Mouse (Mus musculus): ENCODE measurements at regions not wholly inside any gene's neighbourhood (a gene's known extent, or its start where the extent isn't known, plus 50 kb on each side); places are given as distances from the start of the nearest gene placed in this dataset.

DNA sequence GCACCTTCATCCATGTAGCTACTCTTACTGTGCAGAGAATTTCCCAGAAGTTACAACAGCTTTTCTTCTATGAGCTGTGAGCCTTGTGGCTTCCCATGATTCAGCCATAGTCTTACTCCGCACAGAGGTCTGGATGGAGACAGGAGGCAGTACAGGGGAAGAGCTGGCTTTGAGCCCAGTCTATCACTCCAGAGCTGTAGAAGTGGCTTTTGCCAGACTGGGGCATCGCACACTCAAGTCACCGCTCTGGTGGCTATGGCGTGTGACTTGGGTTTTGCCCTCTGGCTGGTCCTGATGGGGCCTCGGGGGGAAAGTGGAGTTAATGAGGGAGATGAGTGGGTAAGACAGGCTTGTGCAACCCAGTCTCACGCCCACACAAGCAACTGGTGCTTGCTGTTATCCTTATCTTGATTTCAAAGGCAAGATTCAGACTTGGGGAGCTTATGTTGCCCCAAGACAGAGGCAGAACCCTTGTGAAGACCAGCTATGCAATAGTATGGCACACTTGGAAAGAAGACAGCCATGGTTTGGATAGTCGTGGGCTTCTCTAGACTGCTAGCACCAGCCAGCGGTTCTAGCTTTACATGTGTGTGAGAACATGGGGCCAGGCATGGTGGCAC is 81.7 kb upstream of the Zfp217 start:
- H3K36me3 ChIP-seq (ENCODE audit: control insufficient read depth, insufficient read depth, low read length), result no peaks in the 10 kb centered on the region
- H3K9me3 ChIP-seq (ENCODE audit: control insufficient read depth, low read length), result no peaks in the 10 kb centered on the region
- DNase-seq (ENCODE audit: low spot score), result no peak
- H3K4me1 ChIP-seq (replicated peaks; ENCODE audit: control insufficient read depth, insufficient read depth, low read length), result no peaks in the 10 kb centered on the region
- no peak overlapping the region for H3K4me3 ChIP-seq (ENCODE audit: low read depth, low read length)
- no peak for ATAC-seq (replicated peaks; ENCODE audit: low FRiP score, low TSS enrichment, low read depth)
- no peak overlapping the region for H3K4me2 ChIP-seq (ENCODE audit: low read length)
- H3K27me3 ChIP-seq (replicated peaks; ENCODE audit: control insufficient read depth, insufficient read depth, low read length), result no peaks in the 10 kb centered on the region
- H3K9ac ChIP-seq (ENCODE audit: low read length), result no peak overlapping the region
- H3K27ac ChIP-seq (ENCODE audit: low read depth), result no peak overlapping the region
- 85% methylated on average over 8 of the region's 8 CpGs for WGBS

DNA sequence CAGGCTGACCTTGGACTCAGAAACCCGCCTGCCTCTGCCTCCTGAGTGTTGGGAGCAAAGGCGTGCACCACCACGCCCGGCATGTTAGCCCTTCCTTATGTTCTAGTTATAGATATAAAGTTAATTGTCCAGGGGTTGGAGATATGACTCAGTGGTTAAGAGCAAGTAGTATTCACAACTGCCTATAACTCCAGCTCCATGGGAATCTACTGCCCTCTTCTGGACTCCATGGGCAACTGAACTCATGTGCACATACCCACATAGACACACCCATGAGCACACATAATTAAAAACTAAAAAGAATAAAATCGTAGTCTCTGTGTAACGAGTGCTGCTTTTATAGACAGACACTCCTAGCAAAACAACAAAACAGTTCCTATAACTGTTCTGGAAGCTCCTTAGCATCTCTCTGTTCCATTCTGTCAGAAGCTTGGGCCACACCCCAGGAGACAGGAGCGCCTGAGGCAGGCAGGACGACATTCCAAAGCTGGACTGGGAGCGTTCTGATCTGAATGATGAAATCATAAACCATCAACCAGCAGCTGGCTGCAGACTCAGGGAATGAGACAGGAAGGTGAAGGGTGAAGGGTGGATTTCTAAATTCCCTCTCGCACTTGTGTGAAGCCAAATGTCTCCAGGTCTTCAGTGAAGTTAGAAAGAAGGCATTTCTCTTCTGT is 80.6 kb upstream of the Zfp217 start:
- Histone ChIP-seq H3K9me3 (ENCODE audit: control insufficient read depth, low read length) (no peaks in the 10 kb centered on the region), H3K4me3 (ENCODE audit: low read depth, low read length) (no peak overlapping the region), H3K4me2 (ENCODE audit: low read length) (no peak overlapping the region), H3K27ac (ENCODE audit: low read depth) (no peak overlapping the region), H3K9ac (ENCODE audit: low read length) (no peak overlapping the region), H3K27me3 (replicated peaks; ENCODE audit: control insufficient read depth, insufficient read depth, low read length) (no peaks in the 10 kb centered on the region), H3K36me3 (ENCODE audit: control insufficient read depth, insufficient read depth, low read length) (no peaks in the 10 kb centered on the region), H3K4me1 (replicated peaks; ENCODE audit: control insufficient read depth, insufficient read depth, low read length) (no peaks in the 10 kb centered on the region)
- ATAC-seq (replicated peaks; ENCODE audit: low FRiP score, low TSS enrichment, low read depth) (no peak), DNase-seq (ENCODE audit: low spot score) (no peak)
- WGBS, result 83% methylated on average over 10 of the region's 10 CpGs

DNA sequence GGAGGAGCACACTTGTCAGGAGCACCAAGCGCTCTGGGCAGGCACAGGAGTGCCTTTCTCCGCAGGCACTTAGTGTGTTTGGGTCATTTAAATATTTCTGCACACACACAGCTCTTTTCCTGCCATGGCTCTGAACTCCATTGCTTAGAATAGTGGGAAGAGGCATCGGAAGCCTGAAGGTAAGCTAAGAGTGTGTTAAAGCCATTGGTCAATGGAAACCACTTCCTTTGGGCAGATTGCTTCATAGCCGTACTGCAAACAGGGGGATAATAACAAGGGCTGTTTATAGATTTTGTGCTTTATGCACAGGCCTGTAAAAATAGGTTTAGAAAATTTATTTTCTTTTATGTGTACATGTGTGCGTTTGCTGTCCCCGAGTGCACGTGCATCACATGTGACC is 76.0 kb upstream of the Zfp217 start:
- ATAC-seq (replicated peaks; ENCODE audit: low FRiP score, low TSS enrichment, low read depth) (no peak), DNase-seq (ENCODE audit: low spot score) (no peak)
- H3K27me3 ChIP-seq (replicated peaks; ENCODE audit: control insufficient read depth, insufficient read depth, low read length), result no peaks in the 10 kb centered on the region

DNA sequence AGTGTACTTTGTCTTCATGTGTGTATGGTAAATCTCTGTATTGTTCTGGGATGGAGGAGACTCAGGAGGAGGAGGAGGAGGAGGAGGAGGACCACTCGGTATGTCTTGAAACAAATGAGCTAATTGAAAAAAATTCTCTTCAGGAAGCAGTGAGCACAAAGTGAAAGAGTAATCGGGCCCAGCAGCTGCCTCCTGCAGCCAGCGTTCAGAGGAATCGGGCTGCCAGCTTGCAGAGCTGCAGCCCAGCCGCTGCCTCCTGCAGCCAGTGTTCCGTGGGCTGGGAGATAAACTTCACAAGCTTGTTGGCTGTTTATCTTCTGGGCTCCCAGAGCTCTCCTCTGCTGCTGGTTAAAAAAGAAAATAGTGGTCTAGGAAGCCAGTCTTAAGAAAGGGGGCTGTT is 74.9 kb upstream of the Zfp217 start:
- Histone ChIP-seq H3K9me3 (ENCODE audit: control insufficient read depth, low read length) (no peaks in the 10 kb centered on the region), H3K27ac (ENCODE audit: low read depth) (peak overlapping the region; percentile 43), H3K4me3 (ENCODE audit: low read depth, low read length) (0 out of 2 replicates have a peak overlapping the region, but pooled peaks have one; percentile 1), H3K4me1 (replicated peaks; ENCODE audit: control insufficient read depth, insufficient read depth, low read length) (peaks cover 45% of the 10 kb centered on the region), H3K9ac (ENCODE audit: low read length) (peak overlapping the region; percentile 22; the same call in 1 of the 2 replicates), H3K27me3 (replicated peaks; ENCODE audit: control insufficient read depth, insufficient read depth, low read length) (no peaks in the 10 kb centered on the region), H3K36me3 (ENCODE audit: control insufficient read depth, insufficient read depth, low read length) (no peaks in the 10 kb centered on the region), H3K4me2 (ENCODE audit: low read length) (peak overlapping the region; percentile 42)
- ATAC-seq (replicated peaks; ENCODE audit: low FRiP score, low TSS enrichment, low read depth) (no peak), DNase-seq (ENCODE audit: low spot score) (no peak)
- 2% methylated on average over 6 of the region's 6 CpGs for WGBS

More for the DNA sequence above, 76.0 kb upstream of the Zfp217 start:
- Histone ChIP-seq H3K9me3 (ENCODE audit: control insufficient read depth, low read length) (no peaks in the 10 kb centered on the region), H3K36me3 (ENCODE audit: control insufficient read depth, insufficient read depth, low read length) (no peaks in the 10 kb centered on the region), H3K27ac (ENCODE audit: low read depth) (no peak overlapping the region), H3K4me3 (ENCODE audit: low read depth, low read length) (no peak overlapping the region), H3K9ac (ENCODE audit: low read length) (no peak overlapping the region), H3K4me2 (ENCODE audit: low read length) (no peak overlapping the region), H3K4me1 (replicated peaks; ENCODE audit: control insufficient read depth, insufficient read depth, low read length) (peaks cover 38% of the 10 kb centered on the region)
- 85% methylated on average over 7 of the region's 7 CpGs for WGBS

DNA sequence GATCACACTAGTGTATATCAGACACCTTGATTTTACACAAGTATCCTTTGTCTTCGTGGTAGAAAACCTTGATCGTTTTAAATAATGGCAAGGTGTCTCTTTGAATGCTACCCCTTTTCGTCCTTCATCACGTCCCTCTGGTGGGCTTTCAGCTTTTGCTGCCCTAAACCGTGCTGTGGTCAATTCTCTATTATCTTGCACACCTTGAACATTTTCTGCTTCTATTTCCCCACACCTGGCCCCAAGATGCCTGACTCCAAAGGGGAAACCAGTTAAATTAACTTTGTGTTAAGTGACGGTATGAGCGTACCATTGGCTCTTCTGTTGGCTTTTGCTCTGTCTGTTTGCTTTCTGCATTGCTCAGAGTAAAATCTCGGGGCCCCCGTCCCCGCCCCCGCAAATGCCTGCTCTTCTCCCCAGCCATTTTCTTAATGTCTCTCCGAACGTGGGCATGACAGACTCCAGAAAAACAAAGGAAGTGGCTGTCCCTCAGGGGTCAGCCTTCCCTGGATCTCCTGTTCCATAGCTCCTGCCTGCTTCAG is 74.2 kb upstream of the Zfp217 start:
- Histone ChIP-seq H3K4me2 (ENCODE audit: low read length) (peak overlapping the region; percentile 42), H3K36me3 (ENCODE audit: control insufficient read depth, insufficient read depth, low read length) (no peaks in the 10 kb centered on the region), H3K27ac (ENCODE audit: low read depth) (peak overlapping the region; percentile 43), H3K9ac (ENCODE audit: low read length) (no peak overlapping the region), H3K27me3 (replicated peaks; ENCODE audit: control insufficient read depth, insufficient read depth, low read length) (no peaks in the 10 kb centered on the region), H3K9me3 (ENCODE audit: control insufficient read depth, low read length) (no peaks in the 10 kb centered on the region), H3K4me1 (replicated peaks; ENCODE audit: control insufficient read depth, insufficient read depth, low read length) (peaks cover 45% of the 10 kb centered on the region), H3K4me3 (ENCODE audit: low read depth, low read length) (no peak overlapping the region)
- DNase-seq (ENCODE audit: low spot score) (peak; percentile 60), ATAC-seq (replicated peaks; ENCODE audit: low FRiP score, low TSS enrichment, low read depth) (no peak)
- 16% methylated on average over 13 of the region's 13 CpGs for WGBS

DNA sequence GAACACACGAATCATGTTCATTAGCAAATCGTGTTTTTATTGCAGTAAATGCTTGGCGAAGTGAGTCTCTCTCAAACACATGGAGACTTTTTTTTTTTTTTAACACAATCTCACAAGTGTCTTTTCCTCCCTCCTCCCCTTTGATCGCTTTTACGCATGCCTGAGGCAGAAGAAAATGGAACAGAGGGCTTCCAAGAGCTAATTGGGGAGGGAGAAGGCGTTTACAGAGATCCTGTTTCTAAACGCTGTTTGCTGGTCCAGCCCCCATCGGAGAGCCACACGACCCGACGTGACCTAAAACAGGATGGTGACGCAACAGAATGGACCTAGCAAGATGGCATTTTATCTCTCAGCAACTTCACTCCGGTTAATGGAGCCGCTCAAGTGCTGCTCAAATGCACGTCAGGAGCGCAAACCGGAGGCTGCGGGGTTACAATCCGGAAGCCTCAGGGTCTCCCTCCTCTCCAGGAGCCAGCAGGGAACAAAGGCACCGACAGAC is 73.0 kb upstream of the Zfp217 start:
- H3K27ac ChIP-seq (ENCODE audit: low read depth), result peak overlapping the region; percentile 54; the same call in 1 of the 2 replicates
- H3K9ac ChIP-seq (ENCODE audit: low read length), result peak overlapping the region; percentile 39
- peak; percentile 69 for DNase-seq (ENCODE audit: low spot score)
- peak; percentile 40; the same call in 1 of the 2 replicates for ATAC-seq (replicated peaks; ENCODE audit: low FRiP score, low TSS enrichment, low read depth)
- 2% methylated on average over 20 of the region's 20 CpGs for WGBS
- peaks cover 45% of the 10 kb centered on the region for H3K4me1 ChIP-seq (replicated peaks; ENCODE audit: control insufficient read depth, insufficient read depth, low read length)
- H3K4me2 ChIP-seq (ENCODE audit: low read length), result peak overlapping the region; percentile 69
- H3K9me3 ChIP-seq (ENCODE audit: control insufficient read depth, low read length), result no peaks in the 10 kb centered on the region
- H3K4me3 ChIP-seq (ENCODE audit: low read depth, low read length), result peak overlapping the region; percentile 29
- no peaks in the 10 kb centered on the region for H3K36me3 ChIP-seq (ENCODE audit: control insufficient read depth, insufficient read depth, low read length)
- H3K27me3 ChIP-seq (replicated peaks; ENCODE audit: control insufficient read depth, insufficient read depth, low read length), result no peaks in the 10 kb centered on the region

DNA sequence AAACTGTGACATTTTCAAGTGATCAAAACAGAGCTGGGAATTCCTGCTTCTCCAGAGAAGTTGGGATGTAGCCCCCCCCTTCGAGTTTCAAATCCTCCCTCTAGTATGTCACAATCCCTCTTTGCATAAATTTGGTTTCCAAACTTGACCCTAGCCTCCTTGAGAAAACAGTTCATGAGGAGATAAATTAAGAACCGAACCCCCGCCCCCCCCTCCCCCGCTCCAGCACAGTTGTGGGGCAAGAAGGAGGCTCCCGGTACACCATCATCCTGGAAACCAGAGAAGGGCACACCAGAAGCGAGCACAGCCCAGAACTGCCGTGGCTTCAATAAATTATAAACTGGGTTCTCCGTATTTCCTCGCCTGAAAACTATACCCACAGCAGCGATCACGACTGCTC is 72.5 kb upstream of the Zfp217 start:
- WGBS, result 5% methylated on average over 11 of the region's 11 CpGs
- no peaks in the 10 kb centered on the region for H3K36me3 ChIP-seq (ENCODE audit: control insufficient read depth, insufficient read depth, low read length)
- no peaks in the 10 kb centered on the region for H3K27me3 ChIP-seq (replicated peaks; ENCODE audit: control insufficient read depth, insufficient read depth, low read length)
- peaks cover 45% of the 10 kb centered on the region for H3K4me1 ChIP-seq (replicated peaks; ENCODE audit: control insufficient read depth, insufficient read depth, low read length)
- no peaks in the 10 kb centered on the region for H3K9me3 ChIP-seq (ENCODE audit: control insufficient read depth, low read length)
- DNase-seq (ENCODE audit: low spot score) (no peak), ATAC-seq (replicated peaks; ENCODE audit: low FRiP score, low TSS enrichment, low read depth) (no peak; the same call in 1 of the 2 replicates)
- peak overlapping the region; percentile 29 for H3K4me3 ChIP-seq (ENCODE audit: low read depth, low read length)
- H3K4me2 ChIP-seq (ENCODE audit: low read length), result peak overlapping the region; percentile 69
- H3K27ac ChIP-seq (ENCODE audit: low read depth), result peak overlapping the region; percentile 54; the same call in 1 of the 2 replicates
- peak overlapping the region; percentile 39 for H3K9ac ChIP-seq (ENCODE audit: low read length)

DNA sequence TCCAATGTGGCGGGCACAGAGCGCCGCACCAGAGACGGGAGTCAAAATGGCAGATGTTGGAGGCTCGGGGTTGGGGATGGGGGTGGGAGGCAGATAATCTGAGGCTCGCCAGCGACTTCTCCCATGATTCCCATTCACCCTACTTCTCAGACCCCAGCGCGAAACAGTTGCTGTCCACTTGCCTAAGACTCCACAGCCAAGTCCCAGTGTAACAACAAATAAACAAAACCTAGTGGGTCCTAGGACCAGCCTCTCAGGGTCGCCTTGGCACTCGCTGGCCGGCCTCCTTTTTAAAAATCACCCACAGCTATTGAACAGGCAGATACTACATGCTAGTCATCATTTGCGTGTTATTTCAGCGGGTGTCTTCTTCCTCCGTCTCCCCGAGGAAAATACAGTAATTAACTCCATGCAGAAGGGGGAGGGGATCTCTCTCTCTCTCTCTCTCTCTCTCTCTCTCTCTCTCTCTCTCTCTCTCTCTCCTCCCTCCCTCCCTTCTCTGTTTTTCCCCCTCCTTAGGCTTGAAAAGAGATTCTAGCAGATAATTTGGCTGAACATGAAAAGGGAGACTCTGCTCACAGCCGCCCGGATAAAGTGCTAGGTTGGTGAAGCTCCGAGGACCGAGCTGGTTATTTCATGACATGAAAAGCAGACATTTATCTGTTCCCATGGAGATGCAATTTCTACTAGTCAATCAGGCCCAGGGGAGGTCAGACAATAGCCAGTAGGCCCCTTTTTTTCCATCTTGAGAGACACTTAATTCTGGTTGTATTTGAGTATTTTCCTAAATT is 71.9 kb upstream of the Zfp217 start:
- 10% methylated on average over 20 of the region's 20 CpGs for WGBS
- no peak for ATAC-seq (replicated peaks; ENCODE audit: low FRiP score, low TSS enrichment, low read depth)
- DNase-seq (ENCODE audit: low spot score), result peak; percentile 65

More for the DNA sequence above, 71.9 kb upstream of the Zfp217 start:
- H3K36me3 ChIP-seq (ENCODE audit: control insufficient read depth, insufficient read depth, low read length), result no peaks in the 10 kb centered on the region
- peak overlapping the region; percentile 69 for H3K4me2 ChIP-seq (ENCODE audit: low read length)
- peak overlapping the region; percentile 31 for H3K4me3 ChIP-seq (ENCODE audit: low read depth, low read length)
- peak overlapping the region; percentile 23 for H3K9ac ChIP-seq (ENCODE audit: low read length)
- no peaks in the 10 kb centered on the region for H3K27me3 ChIP-seq (replicated peaks; ENCODE audit: control insufficient read depth, insufficient read depth, low read length)
- H3K4me1 ChIP-seq (replicated peaks; ENCODE audit: control insufficient read depth, insufficient read depth, low read length), result peaks cover 45% of the 10 kb centered on the region
- H3K27ac ChIP-seq (ENCODE audit: low read depth), result peak overlapping the region; percentile 30
- H3K9me3 ChIP-seq (ENCODE audit: control insufficient read depth, low read length), result 0 out of 2 replicates have a peak, but pooled peaks cover 4% of the 10 kb centered on the region
